Mouse (Mus musculus) layer of hippocampus, adult 9-11 months (tissue): ENCODE data around the gene Sema4b.

Experiments
- DNase-seq: peaks from one replicate; pipeline ENCODE4 v3.0.0; 2022

Sema4b gene

DNA sequence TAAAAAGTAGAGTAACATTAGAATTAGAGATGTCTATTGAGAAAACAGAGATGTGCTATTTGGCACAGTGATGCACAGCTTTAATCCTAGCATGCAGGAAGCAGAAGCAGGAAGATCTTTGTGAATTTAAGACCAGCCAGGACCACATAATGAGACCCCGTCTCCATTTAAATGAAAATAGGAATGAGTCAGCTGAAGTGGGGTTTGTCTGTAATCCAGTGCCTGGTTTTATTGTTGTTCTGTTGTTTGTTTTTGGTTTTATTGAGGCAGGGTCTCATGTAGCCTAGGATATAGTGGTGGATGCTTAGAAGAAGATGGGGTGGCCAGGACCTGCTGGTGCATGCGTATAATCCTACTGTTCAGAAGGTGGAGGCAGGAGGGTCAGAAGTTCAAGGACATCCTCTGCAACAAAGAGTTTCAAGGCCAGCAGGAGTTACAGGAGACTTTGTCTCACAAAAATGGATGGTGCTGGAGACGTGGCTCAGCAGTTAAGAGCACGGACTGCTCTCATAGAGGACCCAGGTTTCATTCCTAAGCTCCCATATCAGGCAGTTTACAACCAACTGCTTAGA, 34.6 kb downstream of the Sema4b start:
- DNase-seq: no peak

DNA sequence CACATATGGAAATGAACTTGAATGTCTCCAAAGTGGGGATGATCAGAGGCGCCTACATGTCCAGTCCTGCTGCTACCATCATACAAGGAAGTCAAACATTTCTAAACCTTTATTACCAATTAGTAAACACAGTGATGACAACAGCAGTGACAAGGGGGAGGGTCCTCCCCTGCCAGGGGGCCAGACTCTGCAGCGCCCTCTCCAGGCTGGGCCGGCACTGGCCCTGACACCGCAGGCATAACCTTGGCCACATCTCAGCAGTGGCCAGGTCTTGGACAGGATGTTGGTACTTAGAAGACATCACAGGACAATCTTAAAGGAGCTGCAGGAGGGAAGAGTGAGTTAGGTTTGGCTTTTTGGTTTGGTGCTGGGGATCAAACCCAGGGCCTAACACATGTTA, 40.4 kb downstream of the Sema4b start:
- DNase-seq: no peak

DNA sequence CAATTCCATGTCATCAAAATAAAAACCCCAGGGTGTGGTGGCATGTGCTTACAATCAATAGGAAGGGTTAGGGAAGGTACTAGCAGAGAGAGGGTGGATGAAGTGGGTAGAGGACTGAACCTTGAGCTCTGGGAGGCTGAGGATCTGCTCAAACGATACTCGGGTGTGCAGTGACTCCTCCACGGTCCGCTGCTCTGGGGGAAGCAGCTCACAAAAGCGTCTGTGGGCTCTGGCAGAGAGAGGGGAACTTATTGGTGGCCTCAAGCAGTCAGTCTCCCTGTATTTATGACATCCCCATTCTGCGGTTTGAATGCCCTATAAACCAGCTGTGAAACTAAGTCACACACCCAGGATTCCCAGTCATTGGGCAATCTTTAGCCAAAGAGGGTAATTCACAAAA, 43.6 kb downstream of the Sema4b start:
- no peak for DNase-seq

GRCm38 (mm10) chr7:80231971-80232488, 45.4 kb downstream of the Sema4b start:
- no peak for DNase-seq

- DNase-seq: peak; percentile 96
These were observed 45.9 kb downstream of the Sema4b start, which contains the start of the genes Cib1 and Gdpgp1 for GRCm38 (mm10) chr7:80232489-80233029. Cib1 (minus strand) TSS chr7:80232813. Gdpgp1 (plus strand) TSS chr7:80232865.

- DNase-seq: no peak
These were observed 47.2 kb downstream of the Sema4b start for GRCm38 (mm10) chr7:80233799-80234198.

DNA sequence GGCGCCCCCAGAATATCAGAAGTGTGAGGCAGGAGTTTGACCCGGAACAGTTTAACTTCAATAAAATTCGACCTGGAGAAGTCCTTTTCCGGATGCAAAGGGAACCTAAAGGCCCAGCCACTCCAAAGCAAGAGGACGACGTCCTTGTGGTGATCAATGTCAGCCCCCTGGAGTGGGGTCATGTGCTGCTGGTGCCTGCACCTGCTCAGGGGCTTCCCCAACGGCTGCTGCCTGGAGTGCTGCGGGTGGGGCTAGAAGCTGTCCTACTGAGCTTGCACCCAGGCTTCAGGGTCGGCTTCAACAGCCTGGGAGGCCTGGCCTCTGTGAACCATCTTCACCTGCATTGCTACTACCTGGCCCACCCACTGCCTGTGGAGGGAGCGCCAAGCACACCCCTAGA, 51.9 kb downstream of the Sema4b start:
- DNase-seq: no peak

DNA sequence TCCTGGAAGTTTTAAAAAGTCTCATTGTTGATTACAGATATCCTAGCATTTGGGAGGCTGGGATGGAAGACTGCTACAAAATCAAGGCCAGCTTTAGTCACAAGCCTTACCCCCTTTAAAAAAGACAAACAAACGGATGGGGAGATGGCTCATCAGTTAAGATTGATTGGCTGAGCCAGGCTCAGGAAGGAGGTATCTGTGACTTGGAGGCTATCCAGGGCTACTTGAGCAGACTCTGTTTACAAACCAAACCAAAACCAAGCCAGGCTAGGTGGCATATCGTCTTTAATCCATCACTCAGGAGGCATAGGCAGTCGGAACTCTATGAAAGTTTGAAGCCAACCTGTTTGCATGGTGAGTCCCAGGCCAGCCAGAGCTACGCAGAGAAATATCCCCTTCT, 55.0 kb downstream of the Sema4b start:
- no peak for DNase-seq

GRCm38 (mm10) chr7:80244851-80245250, 58.2 kb downstream of the Sema4b start:
- DNase-seq: no peak

DNA sequence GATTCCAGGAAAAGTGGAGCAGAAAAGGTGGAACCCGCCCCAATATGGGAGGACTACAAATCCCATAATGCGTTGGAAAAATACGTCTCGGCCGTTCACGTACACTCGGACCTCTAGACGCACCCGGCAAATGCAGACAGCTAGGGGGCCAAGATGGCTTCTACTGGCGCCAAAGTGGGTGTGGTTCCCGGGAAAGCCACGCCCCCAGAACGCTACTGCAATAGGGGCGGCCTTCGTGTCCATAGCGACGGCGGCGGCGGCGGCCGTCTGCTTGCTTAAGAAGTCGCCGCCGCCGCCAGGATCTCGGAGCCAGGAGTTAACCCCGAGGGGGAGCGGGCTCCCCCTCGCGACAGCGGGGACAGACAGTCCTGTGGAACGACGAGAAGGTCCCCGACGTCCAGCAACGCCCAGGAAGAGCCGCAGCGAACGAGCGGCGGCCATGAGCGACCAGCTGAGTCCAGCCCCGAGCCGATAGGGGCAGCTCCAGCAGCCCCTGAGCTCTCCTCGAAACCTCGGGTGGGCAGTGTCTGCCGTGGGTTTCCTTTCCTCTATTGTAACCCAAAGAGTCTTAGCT, 59.6 kb downstream of the Sema4b start, which contains the start of gene Ttll13:
Ttll13 (plus strand) TSS at position 229 of the 574 bp plus-strand sequence.
- peak; percentile 98 for DNase-seq

DNA sequence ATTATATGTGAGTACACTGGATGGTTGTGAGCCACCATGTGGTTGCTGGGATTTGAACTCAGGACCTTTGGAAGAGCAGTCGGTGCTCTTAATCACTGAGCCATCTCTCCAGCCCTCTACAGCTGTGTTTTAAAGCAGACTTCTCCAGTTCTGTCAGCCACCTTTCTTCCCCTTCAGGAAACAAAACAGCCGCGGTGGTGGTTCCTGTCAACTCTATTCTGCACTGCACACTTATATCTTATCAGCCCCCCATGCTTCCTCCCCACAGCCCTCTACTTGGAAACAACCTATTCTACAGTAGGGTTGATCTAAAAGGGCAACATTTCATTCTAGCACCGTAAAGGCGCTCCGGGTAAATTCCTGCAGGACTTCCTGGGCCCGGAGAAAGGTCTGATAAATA, 60.2 kb downstream of the Sema4b start:
- no peak for DNase-seq

GRCm38 (mm10) chr7:80252437-80252836, 65.8 kb downstream of the Sema4b start:
- no peak for DNase-seq

DNA sequence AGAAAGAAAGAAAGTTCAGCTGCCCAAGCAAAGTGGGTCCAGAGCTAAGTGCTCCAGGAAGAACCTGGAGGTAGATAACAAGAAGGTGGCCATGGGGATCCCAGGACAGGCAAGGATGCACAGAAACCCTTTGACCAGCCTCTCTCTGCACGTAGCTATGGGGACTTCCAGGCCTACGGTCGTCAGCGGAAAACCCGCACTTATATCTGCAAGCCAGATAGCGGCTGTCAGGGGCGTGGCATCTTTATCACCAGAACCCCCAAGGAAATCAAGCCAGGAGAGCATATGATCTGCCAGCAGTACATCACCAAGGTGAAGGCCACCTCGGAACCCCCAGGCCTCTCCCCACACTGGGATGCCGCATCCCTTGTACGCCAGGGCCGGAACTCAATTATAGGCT, 66.2 kb downstream of the Sema4b start:
- no peak for DNase-seq

- no peak for DNase-seq
These were observed 69.3 kb downstream of the Sema4b start for GRCm38 (mm10) chr7:80255981-80256380.

DNA sequence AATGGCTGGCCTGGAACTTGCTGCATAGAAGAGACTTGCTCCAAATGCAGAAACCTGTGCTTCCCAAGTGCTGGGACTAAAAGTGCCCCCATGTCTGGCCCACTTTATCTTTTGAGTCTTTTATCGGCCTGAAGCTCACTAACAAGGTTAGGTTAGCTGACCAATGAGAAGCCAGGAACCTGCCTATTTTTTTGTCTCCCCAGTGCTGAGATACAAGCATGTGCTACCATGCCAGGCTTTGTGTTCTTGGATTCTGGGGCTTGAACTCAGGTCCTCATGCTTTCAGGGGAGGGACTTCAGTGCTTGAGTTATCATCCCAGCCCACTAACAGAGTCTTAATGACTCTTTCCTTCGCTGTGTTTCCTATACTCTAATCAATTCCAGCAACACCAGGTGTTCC, 71.1 kb downstream of the Sema4b start:
- no peak for DNase-seq

DNA sequence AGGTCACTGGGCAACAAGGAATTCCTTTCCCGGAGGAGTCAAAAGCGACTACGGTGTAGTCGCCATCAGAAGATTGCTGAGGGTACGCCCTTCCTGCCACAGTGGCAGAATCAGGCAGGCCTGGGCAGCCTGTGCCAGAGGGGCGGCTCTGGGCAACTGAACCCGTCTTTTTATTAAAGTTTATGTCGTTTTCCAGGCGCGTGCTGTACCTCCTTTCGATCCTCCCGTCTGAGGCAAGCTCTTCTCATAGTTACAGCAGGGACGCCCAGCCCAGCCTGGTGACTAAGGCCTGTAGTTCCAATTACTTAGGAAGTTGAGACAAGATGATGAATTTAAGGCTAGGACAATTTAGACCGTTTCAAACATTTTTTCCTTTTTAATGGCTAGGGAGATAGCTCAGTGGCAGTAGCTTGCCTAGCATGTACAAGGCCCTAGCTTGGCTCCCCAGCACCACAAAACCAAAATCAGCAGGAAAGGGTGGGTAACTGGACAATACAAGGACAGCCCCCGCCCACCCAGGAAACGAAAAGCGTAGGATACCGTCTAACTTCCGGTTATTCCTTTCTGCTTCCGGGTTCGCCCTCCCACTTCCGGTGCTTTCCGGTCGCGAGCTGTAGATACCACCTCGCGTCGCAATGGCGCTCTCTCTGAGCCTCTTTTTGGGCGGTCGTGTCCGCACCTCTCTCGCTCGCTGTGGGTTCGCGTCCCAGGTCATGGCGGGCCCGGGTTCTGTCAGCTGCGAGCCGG, 74.2 kb downstream of the Sema4b start, which contains the start of gene Ngrn:
Ngrn (plus strand) TSS at position 591 of the 747 bp plus-strand sequence.
- peak; percentile 86 for DNase-seq

DNA sequence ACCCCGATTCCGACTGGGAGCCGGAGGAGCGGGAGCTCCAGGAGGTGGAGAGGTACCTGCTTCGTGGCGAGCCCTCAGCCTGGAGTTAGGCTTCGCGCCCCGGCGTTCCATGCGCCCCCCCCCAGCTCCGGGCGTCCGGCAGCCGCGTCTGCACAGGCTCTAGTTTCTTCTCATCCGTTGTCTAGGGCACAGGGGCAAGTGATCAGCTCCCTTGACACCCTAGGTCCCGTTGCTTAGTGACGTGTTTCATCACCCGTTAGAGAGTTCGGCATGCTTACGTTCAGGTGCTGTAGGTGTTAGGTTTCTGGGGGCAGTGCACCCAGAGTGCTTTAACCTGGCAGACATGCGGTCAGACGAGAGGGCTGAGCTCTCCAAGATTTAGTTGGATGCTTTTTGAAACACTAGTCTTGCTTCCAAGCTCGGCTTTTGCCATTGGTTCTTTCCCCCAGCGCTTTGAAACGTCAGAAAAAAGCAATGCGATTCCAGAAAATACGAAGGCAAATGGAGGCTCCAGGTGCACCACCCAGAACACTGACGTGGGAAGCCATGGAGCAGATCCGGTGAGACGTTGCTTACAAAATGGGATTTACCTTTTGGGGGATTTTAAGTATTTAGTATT, 74.8 kb downstream of the Sema4b start:
- DNase-seq: peak; percentile 11

GRCm38 (mm10) chr7:80264606-80265005, 78.0 kb downstream of the Sema4b start:
- no peak for DNase-seq

DNA sequence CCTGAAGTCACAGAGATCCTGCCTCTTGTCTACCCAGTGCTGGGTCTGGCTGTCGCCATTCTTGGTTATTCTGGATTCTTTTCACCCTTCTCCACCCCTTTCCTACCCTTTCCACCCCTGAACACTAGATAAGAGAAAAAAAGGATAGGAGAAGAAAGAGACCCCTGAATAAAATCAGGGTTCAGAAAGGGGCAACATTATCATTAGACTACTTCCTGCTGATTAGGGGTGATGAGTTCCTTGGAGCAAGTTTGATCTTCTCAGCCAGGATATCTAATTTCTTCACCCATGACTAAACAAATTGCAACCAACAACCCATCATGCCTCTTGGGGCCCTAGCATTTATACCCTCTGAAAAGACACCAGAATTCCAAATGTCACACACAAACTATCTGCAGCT, 81.1 kb downstream of the Sema4b start:
- DNase-seq: no peak

GRCm38 (mm10) chr7:80268897-80269750, 82.5 kb downstream of the Sema4b start, which contains the start of gene Vps33b:
Vps33b (plus strand) TSS chr7:80269649.
- DNase-seq: peak; percentile 95

- peak; percentile 22 for DNase-seq
These were observed 83.2 kb downstream of the Sema4b start for GRCm38 (mm10) chr7:80269751-80270255.

DNA sequence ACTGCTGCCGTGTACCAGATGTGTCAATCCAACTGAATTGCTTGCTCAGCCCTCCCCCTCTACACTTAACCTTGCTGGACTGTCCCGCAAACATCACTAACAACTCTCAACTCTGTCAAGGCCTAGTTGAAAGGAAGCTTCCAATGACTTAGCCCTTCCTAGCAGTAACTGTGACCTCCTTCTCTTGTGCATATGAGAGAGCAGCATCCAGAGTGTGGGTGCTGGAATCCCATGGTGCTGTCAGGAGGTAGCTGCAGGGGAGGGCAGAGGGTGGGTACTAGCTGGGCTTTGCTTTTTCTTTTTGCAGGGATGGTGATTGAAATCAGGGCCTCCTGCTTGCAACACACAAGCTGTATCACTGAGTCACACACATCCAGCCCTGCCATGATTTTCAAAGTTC, 86.8 kb downstream of the Sema4b start:
- no peak for DNase-seq
